Mouse (Mus musculus): ENCODE data around the gene Irs3. TPM values are rescaled to one million over a fixed set of nuclear protein-coding genes. Genes with fewer than 3 reads are reported as not detected.
"Not testable (repeated sequence)": the region's sequence is repeated elsewhere in the genome, so short reads cannot be mapped to it uniquely, and the experiment has no call there.

Irs3 gene
- polyA plus RNA-seq, 1 experiment from 2014 or later, result 0.31 TPM

- 22% methylated on average over 6 of the region's 6 CpGs for WGBS
- Histone ChIP-seq H3K4me1 (peaks cover 63% of the 10 kb centered on the region), H3K9me3 (no peaks in the 10 kb centered on the region), H3K4me3 (peak overlapping the region; percentile 72), H3K36me3 (replicated peaks) (peaks cover 43% of the 10 kb centered on the region), H3K27ac (peak overlapping the region; percentile 93), H3K27me3 (ENCODE audit: poor library complexity, severe bottlenecking) (no peaks in the 10 kb centered on the region)
- DNase-seq (ENCODE audit: extremely low spot score, low spot score), result no peak
These were observed 15.5 kb downstream of the Irs3 start for GRCm38 (mm10) chr5:137629906-137630545.

- Histone ChIP-seq H3K4me1 (peaks cover 68% of the 10 kb centered on the region), H3K27ac (peak overlapping the region; percentile 93), H3K36me3 (replicated peaks) (peaks cover 36% of the 10 kb centered on the region), H3K9me3 (no peaks in the 10 kb centered on the region), H3K27me3 (ENCODE audit: poor library complexity, severe bottlenecking) (no peaks in the 10 kb centered on the region), H3K4me3 (peak overlapping the region; percentile 72)
- DNase-seq (ENCODE audit: extremely low spot score, low spot score), result no peak
- under 1% methylated on average over 23 of the region's 23 CpGs for WGBS
These were observed 16.2 kb downstream of the Irs3 start for GRCm38 (mm10) chr5:137629306-137629721.

GRCm38 (mm10) chr5:137628498-137629305 is 16.8 kb downstream of the Irs3 start, which contains the start of the genes Fbxo24, Lrch4 and Gm20605:
Gene Fbxo24 (minus strand): TSS chr5:137629002.
Gene Lrch4 (plus strand): TSS chr5:137629121.
Gene Gm20605 (plus strand): TSS chr5:137629175.
- peaks cover 69% of the 10 kb centered on the region for H3K4me1 ChIP-seq
- H3K36me3 ChIP-seq (replicated peaks), result peaks cover 30% of the 10 kb centered on the region
- DNase-seq (ENCODE audit: extremely low spot score, low spot score), result peak; percentile 99
- under 1% methylated on average over 46 of the region's 46 CpGs for WGBS
- no peaks in the 10 kb centered on the region for H3K27me3 ChIP-seq (ENCODE audit: poor library complexity, severe bottlenecking)
- H3K9me3 ChIP-seq, result no peaks in the 10 kb centered on the region
- H3K4me3 ChIP-seq, result peak within 1 kb of the TSS; percentile 72
- peak within 1 kb of the TSS; percentile 93 for H3K27ac ChIP-seq

GRCm38 (mm10) chr5:137627991-137628390 is 17.5 kb downstream of the Irs3 start:
- H3K4me1 ChIP-seq, result peaks cover 67% of the 10 kb centered on the region

GRCm38 (mm10) chr5:137623937-137624530 is 21.5 kb downstream of the Irs3 start:
- H3K36me3 ChIP-seq (replicated peaks), result no peaks in the 10 kb centered on the region
- WGBS, result 85% methylated on average over 11 of the region's 11 CpGs
- no peak overlapping the region for H3K4me3 ChIP-seq
- DNase-seq (ENCODE audit: extremely low spot score, low spot score), result no peak
- H3K27me3 ChIP-seq (ENCODE audit: poor library complexity, severe bottlenecking), result no peaks in the 10 kb centered on the region
- no peak overlapping the region for H3K27ac ChIP-seq
- no peaks in the 10 kb centered on the region for H3K9me3 ChIP-seq
- peaks cover 33% of the 10 kb centered on the region for H3K4me1 ChIP-seq

More at GRCm38 (mm10) chr5:137627991-137628390, 17.5 kb downstream of the Irs3 start:
- peaks cover 23% of the 10 kb centered on the region for H3K36me3 ChIP-seq (replicated peaks)
- peak overlapping the region; percentile 72 for H3K4me3 ChIP-seq
- H3K9me3 ChIP-seq, result no peaks in the 10 kb centered on the region
- no peaks in the 10 kb centered on the region for H3K27me3 ChIP-seq (ENCODE audit: poor library complexity, severe bottlenecking)
- DNase-seq (ENCODE audit: extremely low spot score, low spot score), result no peak
- WGBS, result 2% methylated on average over 9 of the region's 9 CpGs
- H3K27ac ChIP-seq, result peak overlapping the region; percentile 93

GRCm38 (mm10) chr5:137615347-137615746 is 30.2 kb downstream of the Irs3 start:
- 91% methylated on average over 7 of the region's 7 CpGs for WGBS
- Histone ChIP-seq H3K27ac (no peak overlapping the region), H3K4me3 (no peak overlapping the region), H3K9me3 (no peaks in the 10 kb centered on the region), H3K4me1 (peaks cover 38% of the 10 kb centered on the region), H3K36me3 (replicated peaks) (no peaks in the 10 kb centered on the region), H3K27me3 (ENCODE audit: poor library complexity, severe bottlenecking) (no peaks in the 10 kb centered on the region)
- no peak for DNase-seq (ENCODE audit: extremely low spot score, low spot score)

GRCm38 (mm10) chr5:137614921-137615320 is 30.6 kb downstream of the Irs3 start:
- not testable (repeated sequence) for H3K36me3 ChIP-seq (replicated peaks); DNase-seq (ENCODE audit: extremely low spot score, low spot score); H3K4me3 ChIP-seq; H3K9me3 ChIP-seq; H3K27ac ChIP-seq; H3K27me3 ChIP-seq (ENCODE audit: poor library complexity, severe bottlenecking)
- peaks cover 42% of the 10 kb centered on the region for H3K4me1 ChIP-seq
- WGBS, result 98% methylated on average over 2 of the region's 2 CpGs

- H3K27ac ChIP-seq, result peak within 1 kb of the TSS; percentile 84
- WGBS, result 64% methylated on average over 11 of the region's 11 CpGs
- H3K4me3 ChIP-seq, result no peak within 1 kb of the TSS
- peaks cover 13% of the 10 kb centered on the region for H3K27me3 ChIP-seq (ENCODE audit: poor library complexity, severe bottlenecking)
- H3K4me1 ChIP-seq, result peaks cover 56% of the 10 kb centered on the region
- no peaks in the 10 kb centered on the region for H3K36me3 ChIP-seq (replicated peaks)
- DNase-seq (ENCODE audit: extremely low spot score, low spot score), result no peak
- H3K9me3 ChIP-seq, result no peaks in the 10 kb centered on the region
These were observed 32.0 kb downstream of the Irs3 start, which contains the start of gene Pcolce for GRCm38 (mm10) chr5:137613550-137613949. Gene Pcolce (minus strand): TSS chr5:137613784.

GRCm38 (mm10) chr5:137613076-137613475 is 32.4 kb downstream of the Irs3 start:
- Histone ChIP-seq H3K27ac (peak overlapping the region; percentile 84), H3K4me3 (no peak overlapping the region), H3K4me1 (peaks cover 60% of the 10 kb centered on the region), H3K36me3 (replicated peaks) (no peaks in the 10 kb centered on the region), H3K9me3 (no peaks in the 10 kb centered on the region), H3K27me3 (ENCODE audit: poor library complexity, severe bottlenecking) (peaks cover 18% of the 10 kb centered on the region)
- WGBS, result 63% methylated on average over 5 of the region's 5 CpGs
- no peak for DNase-seq (ENCODE audit: extremely low spot score, low spot score)

GRCm38 (mm10) chr5:137611245-137611602 is 34.3 kb downstream of the Irs3 start:
- H3K4me3 ChIP-seq, result peak overlapping the region; percentile 40
- peaks cover 70% of the 10 kb centered on the region for H3K4me1 ChIP-seq

GRCm38 (mm10) chr5:137610548-137611244 is 34.8 kb downstream of the Irs3 start:
- Histone ChIP-seq H3K4me1 (peaks cover 70% of the 10 kb centered on the region), H3K4me3 (peak overlapping the region; percentile 40)
- 13% methylated on average over 12 of the region's 12 CpGs for WGBS

More at GRCm38 (mm10) chr5:137611245-137611602, 34.3 kb downstream of the Irs3 start:
- no peaks in the 10 kb centered on the region for H3K9me3 ChIP-seq
- peak; percentile 56 for DNase-seq (ENCODE audit: extremely low spot score, low spot score)
- peaks cover 13% of the 10 kb centered on the region for H3K36me3 ChIP-seq (replicated peaks)
- H3K27me3 ChIP-seq (ENCODE audit: poor library complexity, severe bottlenecking), result peaks cover 34% of the 10 kb centered on the region
- 25% methylated on average over 6 of the region's 6 CpGs for WGBS
- H3K27ac ChIP-seq, result peak overlapping the region; percentile 84

GRCm38 (mm10) chr5:137610056-137610455 is 35.5 kb downstream of the Irs3 start:
- WGBS, result 69% methylated on average over 4 of the region's 4 CpGs
- Histone ChIP-seq H3K4me3 (peak overlapping the region; percentile 40), H3K36me3 (replicated peaks) (peaks cover 25% of the 10 kb centered on the region), H3K27me3 (ENCODE audit: poor library complexity, severe bottlenecking) (peaks cover 34% of the 10 kb centered on the region), H3K27ac (peak overlapping the region; percentile 84), H3K9me3 (no peaks in the 10 kb centered on the region), H3K4me1 (peaks cover 70% of the 10 kb centered on the region)
- DNase-seq (ENCODE audit: extremely low spot score, low spot score), result no peak

More at GRCm38 (mm10) chr5:137610548-137611244, 34.8 kb downstream of the Irs3 start:
- peak; percentile 74 for DNase-seq (ENCODE audit: extremely low spot score, low spot score)
- peaks cover 34% of the 10 kb centered on the region for H3K27me3 ChIP-seq (ENCODE audit: poor library complexity, severe bottlenecking)
- no peaks in the 10 kb centered on the region for H3K9me3 ChIP-seq
- peaks cover 19% of the 10 kb centered on the region for H3K36me3 ChIP-seq (replicated peaks)
- H3K27ac ChIP-seq, result peak overlapping the region; percentile 84
